Mouse (Mus musculus) midbrain, embryonic 12.5 days (tissue): ENCODE data around the gene Rnf111. TPM values are rescaled to one million over a fixed set of nuclear protein-coding genes. Genes with fewer than 3 reads are reported as not detected.
"Not testable (repeated sequence)": the region's sequence is repeated elsewhere in the genome, so short reads cannot be mapped to it uniquely, and the experiment has no call there.

Source experiments
- ATAC-seq: fragments of 200-750 bp; cut with Nextera tagmentation; 2 replicates; pipeline ENCODE4 v1.8.0; 2017; ENCODE audit warnings: low read depth, moderate TSS enrichment, moderate library complexity; ENCODE audit not compliant: low FRiP score
- H3K27ac ChIP-seq: fragments of 300-500 bp; sonication (generic); replicated peaks from 2 replicates; pipeline ENCODE4 v1.5.1; 2016; ENCODE audit warnings: mild to moderate bottlenecking
- H3K27me3 ChIP-seq: fragments of 300-500 bp; sonication (generic); 2 replicates; pipeline ENCODE4 v1.6.1; 2016; ENCODE audit warnings: mild to moderate bottlenecking
- H3K36me3 ChIP-seq: fragments of 300-500 bp; sonication (generic); 2 replicates; pipeline ENCODE4 v1.6.1; 2016
- H3K4me1 ChIP-seq: fragments of 300-500 bp; sonication (generic); 2 replicates; pipeline ENCODE4 v1.6.1; 2016
- H3K4me2 ChIP-seq: fragments of 300-500 bp; sonication (generic); replicated peaks from 2 replicates; pipeline ENCODE4 v1.6.1; 2016; ENCODE audit warnings: mild to moderate bottlenecking, moderate library complexity
- H3K4me3 ChIP-seq: fragments of 300-500 bp; sonication (generic); 2 replicates; pipeline ENCODE4 v1.5.1; 2016; ENCODE audit warnings: mild to moderate bottlenecking
- H3K9ac ChIP-seq: fragments of 300-500 bp; sonication (generic); replicated peaks from 2 replicates; pipeline ENCODE4 v1.6.1; 2016; ENCODE audit warnings: mild to moderate bottlenecking, moderate library complexity
- H3K9me3 ChIP-seq: fragments of 300-500 bp; sonication (generic); 2 replicates; pipeline ENCODE4 v1.6.1; 2016; ENCODE audit warnings: mild to moderate bottlenecking
- WGBS: fragments of 180-500 bp; shearing (Covaris S2); methylation state at CpG from one replicate; pipeline ENCODE4 v1.1.7; 2016; 5-methylcytosine and 5-hydroxymethylcytosine counted together
- polyA plus RNA-seq: library from polyadenylated mRNA; unstranded; fragments of >200 nt; fragmentation: Nextera tagmentation; extraction: Ambion mirVana; gene quantifications from 2 replicates; pipeline ENCODE4 v1.2.1, GENCODE M21; 2016

The Rnf111 gene
- 47.5 and 52.0 TPM in 2 replicates for polyA plus RNA-seq

DNA sequence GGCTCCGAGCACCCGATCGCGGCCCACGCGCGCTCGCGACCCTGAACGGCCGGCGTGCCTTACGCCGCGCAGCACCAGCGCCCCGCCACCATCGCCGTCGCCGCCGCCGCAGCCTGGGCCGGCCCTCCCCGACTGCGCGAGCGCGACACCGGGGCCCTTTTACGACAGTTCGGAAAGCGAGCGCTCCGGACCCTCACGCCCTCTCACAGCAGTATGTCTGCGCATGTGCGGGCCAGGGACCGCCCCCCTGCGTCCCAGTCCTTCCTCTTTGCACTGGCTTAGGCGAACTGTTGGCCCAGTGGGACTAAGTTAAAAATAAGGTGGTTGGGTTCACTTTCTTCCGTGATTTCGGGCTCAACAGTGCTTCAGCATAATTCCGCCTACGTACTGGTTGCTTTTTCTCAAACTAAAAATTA is at the start of gene Rnf111:
TSS of gene Rnf111 (minus strand) at position 100 of the 416 bp plus-strand sequence.
- no peaks in the 10 kb centered on the region for H3K27me3 ChIP-seq
- peak within 1 kb of the TSS; percentile 66 for H3K4me2 ChIP-seq
- peaks cover 9% of the 10 kb centered on the region for H3K4me1 ChIP-seq
- H3K36me3 ChIP-seq: 0 out of 2 replicates have a peak, but pooled peaks cover 3% of the 10 kb centered on the region
- H3K4me3 ChIP-seq: peak within 1 kb of the TSS; percentile 94
- H3K27ac ChIP-seq: peak within 1 kb of the TSS; percentile 99
- peak within 1 kb of the TSS; percentile 99 for H3K9ac ChIP-seq
- peak; percentile 96 for ATAC-seq
- under 1% methylated on average over 22 of the region's 45 CpGs for WGBS
- H3K9me3 ChIP-seq: no peaks in the 10 kb centered on the region

DNA sequence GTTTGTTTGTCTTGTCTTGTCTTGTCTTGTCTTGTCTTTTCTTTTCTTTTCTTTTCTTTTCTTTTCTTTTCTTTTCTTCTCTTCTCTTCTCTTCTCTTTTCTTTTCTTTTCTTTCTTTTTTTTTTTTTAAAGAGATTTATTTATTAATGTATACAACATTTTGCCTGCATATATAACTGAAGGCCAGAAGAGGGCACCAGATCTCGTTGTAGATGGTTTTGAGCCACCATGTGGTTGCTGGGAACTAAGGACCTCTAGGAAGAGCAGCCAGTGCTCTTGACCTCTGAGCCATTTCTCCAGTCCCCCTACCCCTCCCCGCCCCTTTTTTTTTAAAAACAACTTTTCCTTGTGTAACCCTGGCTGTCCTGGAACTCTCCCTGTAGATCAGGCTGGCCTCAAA is 48.7 kb upstream of the Rnf111 start:
- not testable (repeated sequence) for H3K9ac ChIP-seq, ATAC-seq, H3K9me3 ChIP-seq, H3K4me2 ChIP-seq, H3K4me1 ChIP-seq, H3K27me3 ChIP-seq, H3K4me3 ChIP-seq, H3K27ac ChIP-seq
- WGBS: 97% methylated on average over 2 of the region's 2 CpGs
- H3K36me3 ChIP-seq: peaks cover 21% of the 10 kb centered on the region

- ATAC-seq: no peak
- Histone ChIP-seq H3K4me2 (no peak overlapping the region), H3K9ac (no peak overlapping the region), H3K4me1 (peaks cover 4% of the 10 kb centered on the region; the same call in 1 of the 2 replicates), H3K27me3 (no peaks in the 10 kb centered on the region), H3K9me3 (0 out of 2 replicates have a peak, but pooled peaks cover 4% of the 10 kb centered on the region), H3K4me3 (no peak overlapping the region), H3K27ac (no peak overlapping the region), H3K36me3 (peaks cover 21% of the 10 kb centered on the region)
- WGBS: 96% methylated on average over 1 of the region's 1 CpGs
These were observed 48.0 kb upstream of the Rnf111 start for GRCm38 (mm10) chr9:70551524-70551923.

DNA sequence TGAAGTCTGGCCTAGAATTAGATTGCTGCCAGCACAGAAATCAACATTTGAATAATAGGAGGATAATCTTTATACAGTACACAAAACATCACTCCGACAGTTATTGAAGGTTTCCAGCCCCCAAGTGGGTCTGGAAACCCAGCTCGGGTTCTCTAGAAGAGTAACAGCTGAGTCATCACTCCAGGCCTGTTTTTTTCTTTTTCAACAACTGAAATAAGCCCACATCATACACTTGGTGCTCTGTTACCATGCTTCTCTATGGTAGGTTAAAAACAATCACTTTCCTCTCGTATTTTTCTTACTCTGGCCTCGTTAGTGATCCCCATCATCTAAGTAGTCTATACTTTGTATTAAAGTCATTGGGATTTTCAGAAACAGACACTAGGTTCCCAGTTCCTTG is 44.8 kb upstream of the Rnf111 start:
- H3K9ac ChIP-seq: no peak overlapping the region
- H3K4me1 ChIP-seq: peaks cover 11% of the 10 kb centered on the region
- H3K4me3 ChIP-seq: no peak overlapping the region
- no peak overlapping the region for H3K4me2 ChIP-seq
- no peak for ATAC-seq
- H3K27me3 ChIP-seq: no peaks in the 10 kb centered on the region
- no peak overlapping the region for H3K27ac ChIP-seq
- WGBS: 84% methylated on average over 4 of the region's 4 CpGs
- peaks cover 18% of the 10 kb centered on the region for H3K36me3 ChIP-seq
- H3K9me3 ChIP-seq: 0 out of 2 replicates have a peak, but pooled peaks cover 4% of the 10 kb centered on the region

GRCm38 (mm10) chr9:70546576-70546975 is 43.1 kb upstream of the Rnf111 start:
- not testable (repeated sequence) for ATAC-seq, H3K4me2 ChIP-seq, H3K36me3 ChIP-seq, H3K9ac ChIP-seq, H3K27me3 ChIP-seq, H3K4me3 ChIP-seq, H3K9me3 ChIP-seq
- H3K4me1 ChIP-seq: peaks cover 14% of the 10 kb centered on the region
- 0 out of 2 replicates have a peak overlapping the region, but pooled peaks have one; percentile 6 for H3K27ac ChIP-seq
- WGBS: 93% methylated on average over 3 of the region's 3 CpGs

GRCm38 (mm10) chr9:70544831-70545230 is 41.3 kb upstream of the Rnf111 start:
- no peaks in the 10 kb centered on the region for H3K27me3 ChIP-seq
- 72% methylated on average over 1 of the region's 1 CpGs for WGBS
- H3K4me2 ChIP-seq: no peak overlapping the region
- ATAC-seq: no peak
- no peak overlapping the region for H3K9ac ChIP-seq
- H3K36me3 ChIP-seq: no peaks in the 10 kb centered on the region
- no peak overlapping the region for H3K4me3 ChIP-seq
- peaks cover 17% of the 10 kb centered on the region for H3K4me1 ChIP-seq
- no peaks in the 10 kb centered on the region for H3K9me3 ChIP-seq
- no peak overlapping the region for H3K27ac ChIP-seq

GRCm38 (mm10) chr9:70543985-70544384 is 40.5 kb upstream of the Rnf111 start:
- H3K9me3 ChIP-seq: no peaks in the 10 kb centered on the region
- H3K4me3 ChIP-seq: peak overlapping the region; percentile 78
- H3K4me1 ChIP-seq: peaks cover 17% of the 10 kb centered on the region
- peak overlapping the region; percentile 76 for H3K4me2 ChIP-seq
- no peak overlapping the region for H3K27ac ChIP-seq
- H3K27me3 ChIP-seq: no peaks in the 10 kb centered on the region
- no peaks in the 10 kb centered on the region for H3K36me3 ChIP-seq
- no peak overlapping the region; the same call in 1 of the 2 replicates for H3K9ac ChIP-seq
- 70% methylated on average over 5 of the region's 5 CpGs for WGBS
- ATAC-seq: no peak

GRCm38 (mm10) chr9:70543048-70543880 is 39.7 kb upstream of the Rnf111 start:
- Histone ChIP-seq H3K27ac (peak overlapping the region; percentile 99), H3K4me2 (peak overlapping the region; percentile 76), H3K36me3 (no peaks in the 10 kb centered on the region), H3K4me3 (peak overlapping the region; percentile 78), H3K4me1 (peaks cover 17% of the 10 kb centered on the region), H3K27me3 (no peaks in the 10 kb centered on the region), H3K9me3 (no peaks in the 10 kb centered on the region), H3K9ac (peak overlapping the region; percentile 90)
- 1% methylated on average over 64 of the region's 64 CpGs for WGBS
- ATAC-seq: peak; percentile 77

DNA sequence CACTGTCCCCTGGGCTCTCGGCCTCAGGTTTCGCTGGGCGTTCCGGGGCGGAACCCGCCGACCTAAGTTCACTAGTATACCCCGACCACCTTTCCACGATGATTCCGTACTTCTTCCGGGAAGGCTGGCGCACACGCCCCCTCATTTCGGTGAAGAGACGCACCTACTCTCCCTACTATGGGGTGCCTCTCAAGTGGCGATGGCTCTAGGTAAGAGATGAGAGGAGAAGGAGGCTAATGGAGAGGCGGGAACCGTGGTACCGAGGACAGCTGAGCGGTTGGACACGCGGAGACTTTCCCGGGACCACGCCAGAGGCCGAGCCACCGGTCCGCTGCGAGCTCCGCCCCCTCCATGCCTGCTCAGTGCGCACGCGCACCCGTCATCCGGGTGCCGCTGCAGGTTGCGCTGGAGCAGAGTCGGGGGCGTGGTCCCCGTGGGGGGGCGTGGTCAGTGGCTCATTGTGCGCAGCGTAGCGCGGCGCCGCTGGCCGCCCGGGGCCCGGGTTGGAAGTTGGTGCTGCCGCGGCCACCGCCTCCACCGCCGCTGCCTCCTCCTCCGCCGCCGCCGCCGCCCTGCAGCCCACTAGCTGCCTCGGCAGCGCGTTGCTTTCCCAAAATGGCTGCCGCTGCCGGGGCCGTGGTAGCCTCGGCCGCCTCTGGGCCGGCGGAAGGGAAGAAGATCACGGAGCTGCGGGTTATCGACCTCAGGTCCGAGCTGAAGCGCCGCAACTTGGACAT is 38.9 kb upstream of the Rnf111 start, which contains the start of gene Sltm:
TSS of gene Sltm (plus strand) at position 450 of the 737 bp plus-strand sequence.
- peak; percentile 97 for ATAC-seq

GRCm38 (mm10) chr9:70541584-70541983 is 38.1 kb upstream of the Rnf111 start:
- peak overlapping the region; percentile 90; the same call in 1 of the 2 replicates for H3K9ac ChIP-seq
- H3K27me3 ChIP-seq: no peaks in the 10 kb centered on the region
- H3K4me3 ChIP-seq: peak overlapping the region; percentile 78
- H3K4me1 ChIP-seq: peaks cover 13% of the 10 kb centered on the region
- H3K36me3 ChIP-seq: no peaks in the 10 kb centered on the region
- H3K4me2 ChIP-seq: peak overlapping the region; percentile 76
- no peak overlapping the region for H3K27ac ChIP-seq
- H3K9me3 ChIP-seq: no peaks in the 10 kb centered on the region
- 11% methylated on average over 6 of the region's 6 CpGs for WGBS
- ATAC-seq: no peak

More for the DNA sequence above, 38.9 kb upstream of the Rnf111 start, which contains the start of gene Sltm:
- Histone ChIP-seq H3K4me1 (peaks cover 13% of the 10 kb centered on the region), H3K27me3 (no peaks in the 10 kb centered on the region), H3K36me3 (no peaks in the 10 kb centered on the region), H3K9me3 (no peaks in the 10 kb centered on the region), H3K4me3 (peak within 1 kb of the TSS; percentile 78), H3K27ac (peak within 1 kb of the TSS; percentile 99), H3K9ac (peak within 1 kb of the TSS; percentile 90), H3K4me2 (peak within 1 kb of the TSS; percentile 76)
- under 1% methylated on average over 72 of the region's 75 CpGs for WGBS

GRCm38 (mm10) chr9:70533328-70533727 is 29.8 kb upstream of the Rnf111 start:
- H3K27ac ChIP-seq: no peak overlapping the region
- H3K4me2 ChIP-seq: no peak overlapping the region
- H3K4me3 ChIP-seq: no peak overlapping the region
- no peak overlapping the region for H3K9ac ChIP-seq
- ATAC-seq: no peak
- no peaks in the 10 kb centered on the region for H3K9me3 ChIP-seq
- no peaks in the 10 kb centered on the region for H3K27me3 ChIP-seq
- WGBS: 87% methylated on average over 3 of the region's 3 CpGs
- no peaks in the 10 kb centered on the region for H3K36me3 ChIP-seq
- H3K4me1 ChIP-seq: no peaks in the 10 kb centered on the region

DNA sequence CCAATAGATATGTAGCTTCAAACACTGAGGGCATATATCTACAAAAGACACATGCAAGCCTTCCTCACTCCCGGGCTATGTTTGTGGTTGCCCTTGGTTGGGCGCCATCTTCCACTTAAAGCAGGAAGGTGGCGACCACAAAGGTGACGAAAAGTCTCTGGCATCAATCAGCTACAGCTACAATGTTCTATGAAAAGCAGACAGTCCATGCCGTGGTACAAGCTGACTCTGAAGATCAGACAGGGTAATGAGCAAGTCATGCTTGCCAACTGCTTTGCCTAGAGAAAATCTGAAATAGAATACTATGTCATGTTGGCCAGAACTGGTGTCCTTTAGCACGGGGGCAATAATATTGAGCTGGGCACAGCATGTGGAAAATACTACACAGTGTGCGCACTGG is 20.8 kb upstream of the Rnf111 start:
- no peak overlapping the region for H3K27ac ChIP-seq
- no peaks in the 10 kb centered on the region for H3K27me3 ChIP-seq
- H3K4me1 ChIP-seq: no peaks in the 10 kb centered on the region
- H3K36me3 ChIP-seq: no peaks in the 10 kb centered on the region
- H3K4me2 ChIP-seq: no peak overlapping the region
- H3K9me3 ChIP-seq: no peaks in the 10 kb centered on the region
- H3K4me3 ChIP-seq: no peak overlapping the region
- no peak overlapping the region for H3K9ac ChIP-seq
- 91% methylated on average over 7 of the region's 7 CpGs for WGBS
- ATAC-seq: no peak
